Mouse (Mus musculus) spleen, adult 2 months (tissue): ENCODE results near the gene Map3k10. TPM values are rescaled to one million over a fixed set of nuclear protein-coding genes. Genes with fewer than 3 reads are reported as not detected.

Source experiments
- DNase-seq, 2 experiments: peaks; one replicate each; pipeline versions ENCODE4 v3.0.0 to v3.0.0-alpha.2; 2012 to 2021; ENCODE audit warnings: low spot score in 2 of 2, low read depth in 1 of 2
- H3K27ac ChIP-seq: fragments of 200-500 bp; 2 replicates; pipeline ENCODE4 v1.5.1; 2012; ENCODE audit warnings: low read length, inconsistent platforms; ENCODE audit not compliant: insufficient read depth
- H3K27me3 ChIP-seq: fragments of 200-500 bp; 2 replicates; pipeline ENCODE4 v1.6.1; 2012; ENCODE audit warnings: mild to moderate bottlenecking, moderate library complexity, low read length, inconsistent platforms; ENCODE audit not compliant: control insufficient read depth, insufficient read depth
- H3K36me3 ChIP-seq: fragments of 200-500 bp; 2 replicates; pipeline ENCODE4 v1.6.1; 2012; ENCODE audit warnings: mild to moderate bottlenecking, low read length, inconsistent platforms; ENCODE audit not compliant: control insufficient read depth, insufficient read depth
- H3K4me1 ChIP-seq: fragments of 200-500 bp; 2 replicates; pipeline ENCODE4 v1.6.1; 2011; ENCODE audit warnings: inconsistent platforms; ENCODE audit not compliant: control insufficient read depth, insufficient read depth, insufficient read length
- H3K4me3 ChIP-seq: fragments of 200-500 bp; 2 replicates; pipeline ENCODE4 v1.5.1; 2011; ENCODE audit warnings: mild to moderate bottlenecking, inconsistent platforms; ENCODE audit not compliant: insufficient read depth, insufficient read length; ENCODE audit errors: extremely low read depth
- CTCF ChIP-seq: fragments of 200-500 bp; IDR thresholded peaks from 2 replicates; pipeline ENCODE4 v1.5.1; 2011; ENCODE audit warnings: mild to moderate bottlenecking, inconsistent platforms; ENCODE audit not compliant: insufficient read depth, insufficient read length, insufficient replicate concordance; ENCODE audit errors: extremely low read depth
- POLR2A ChIP-seq: fragments of 200-500 bp; IDR thresholded peaks from 2 replicates; pipeline ENCODE4 v1.6.1; 2011; ENCODE audit warnings: low read depth, low read length, inconsistent platforms
- WGBS: fragments of 180-500 bp; shearing (Covaris S2); methylation state at CpG from one replicate; pipeline ENCODE4 v1.1.7; 2018; 5-methylcytosine and 5-hydroxymethylcytosine counted together
- polyA plus RNA-seq: library from polyadenylated mRNA; depleted of rRNA; stranded (reverse); fragments of >200 nt; gene quantifications from 2 replicates; pipeline ENCODE4 v1.2.3, GENCODE M21; 2012

Map3k10 gene
- polyA plus RNA-seq, 1 experiment: 16.1 TPM

DNA sequence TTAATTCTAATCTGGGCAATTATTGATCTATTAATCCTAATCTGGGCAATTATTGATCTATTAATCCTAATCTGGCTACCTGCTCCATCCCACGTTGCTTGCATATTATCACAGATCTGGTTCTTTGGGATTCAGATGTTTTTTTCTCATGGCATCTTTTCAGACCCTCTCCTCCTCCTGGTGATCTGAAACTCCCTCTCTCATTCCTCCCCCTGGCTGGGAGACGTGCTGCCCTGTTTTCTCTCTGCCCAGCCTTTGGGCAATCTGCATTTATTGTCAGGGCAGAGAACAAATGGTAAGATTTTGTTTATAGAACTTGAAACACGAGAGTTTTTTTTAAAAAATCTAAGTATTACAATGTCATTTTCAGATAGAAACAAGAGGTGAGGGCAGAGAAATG, 13.4 kb upstream of the Map3k10 start:
- DNase-seq: no peak
- 75% methylated on average over 3 of the region's 3 CpGs for WGBS
- no peaks in the 10 kb centered on the region for H3K4me1 ChIP-seq
- no peak overlapping the region for H3K27ac ChIP-seq
- H3K4me3 ChIP-seq: no peak overlapping the region
- TF ChIP-seq CTCF (no peak), POLR2A (no peak)
- H3K36me3 ChIP-seq: no peaks in the 10 kb centered on the region
- no peaks in the 10 kb centered on the region for H3K27me3 ChIP-seq

DNA sequence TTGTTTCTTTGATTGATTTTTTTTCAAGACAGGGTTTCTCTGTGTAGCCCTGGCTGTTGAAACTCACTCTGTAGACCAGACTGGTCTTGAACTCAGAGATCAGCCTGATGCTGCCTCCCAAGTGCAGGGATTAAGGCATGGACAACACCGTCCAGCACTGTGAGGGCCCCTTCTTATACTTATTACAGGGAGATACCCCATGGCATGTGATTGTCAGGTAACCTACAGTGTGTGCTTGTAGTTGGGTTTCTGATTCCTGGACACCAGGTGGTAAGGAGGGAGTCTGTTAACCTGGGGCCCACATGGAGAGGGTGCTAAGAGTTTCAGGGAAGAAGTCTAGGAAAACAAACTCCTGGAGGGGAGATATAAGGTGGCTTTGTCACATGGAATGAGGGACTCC, 12.6 kb upstream of the Map3k10 start:
- TF ChIP-seq CTCF: no peak
- TF ChIP-seq POLR2A: no peak
- H3K4me3 ChIP-seq: no peak overlapping the region
- no peaks in the 10 kb centered on the region for H3K4me1 ChIP-seq
- WGBS: 94% methylated on average over 1 of the region's 1 CpGs
- H3K36me3 ChIP-seq: no peaks in the 10 kb centered on the region
- no peak overlapping the region for H3K27ac ChIP-seq
- DNase-seq: no peak
- no peaks in the 10 kb centered on the region for H3K27me3 ChIP-seq

GRCm38 (mm10) chr7:27685681-27686080, 11.3 kb upstream of the Map3k10 start:
- no peaks in the 10 kb centered on the region for H3K27me3 ChIP-seq
- H3K36me3 ChIP-seq: no peaks in the 10 kb centered on the region
- no peak for TF ChIP-seq CTCF
- no peak for TF ChIP-seq POLR2A
- WGBS: 2% methylated on average over 6 of the region's 6 CpGs
- no peak overlapping the region for H3K27ac ChIP-seq
- H3K4me3 ChIP-seq: no peak overlapping the region
- H3K4me1 ChIP-seq: no peaks in the 10 kb centered on the region
- no peak for DNase-seq

- no peak overlapping the region for H3K27ac ChIP-seq
- no peak overlapping the region for H3K4me3 ChIP-seq
- DNase-seq: no peak
- no peaks in the 10 kb centered on the region for H3K27me3 ChIP-seq
- H3K4me1 ChIP-seq: no peaks in the 10 kb centered on the region
- WGBS: 34% methylated on average over 5 of the region's 5 CpGs
- no peak for TF ChIP-seq CTCF
- TF ChIP-seq POLR2A: no peak
- H3K36me3 ChIP-seq: no peaks in the 10 kb centered on the region
These were observed 10.8 kb upstream of the Map3k10 start for GRCm38 (mm10) chr7:27685220-27685619.

GRCm38 (mm10) chr7:27683218-27683617, 8.8 kb upstream of the Map3k10 start:
- no peak for TF ChIP-seq CTCF
- WGBS: 4% methylated on average over 2 of the region's 2 CpGs
- Histone ChIP-seq H3K4me1 (no peaks in the 10 kb centered on the region), H3K27me3 (no peaks in the 10 kb centered on the region), H3K4me3 (no peak overlapping the region), H3K27ac (no peak overlapping the region), H3K36me3 (no peaks in the 10 kb centered on the region)
- no peak for DNase-seq

GRCm38 (mm10) chr7:27675222-27675612, 819 bp upstream of the Map3k10 start:
- no peak for DNase-seq
- TF ChIP-seq POLR2A: no peak
- no peak for TF ChIP-seq CTCF
- no peaks in the 10 kb centered on the region for H3K36me3 ChIP-seq
- H3K4me1 ChIP-seq: peaks cover 8% of the 10 kb centered on the region
- WGBS: 43% methylated on average over 14 of the region's 14 CpGs
- no peak overlapping the region for H3K4me3 ChIP-seq
- H3K27ac ChIP-seq: no peak overlapping the region
- no peaks in the 10 kb centered on the region; the same call in 1 of the 2 replicates for H3K27me3 ChIP-seq

- Histone ChIP-seq H3K27me3 (no peaks in the 10 kb centered on the region; the same call in 1 of the 2 replicates), H3K36me3 (no peaks in the 10 kb centered on the region), H3K4me1 (peaks cover 8% of the 10 kb centered on the region), H3K4me3 (peak overlapping the region; percentile 64), H3K27ac (no peak overlapping the region)
- 0% methylated on average over 30 of the region's 38 CpGs for WGBS
- TF ChIP-seq POLR2A: no peak
- no peak for TF ChIP-seq CTCF
- DNase-seq: no peak
These were observed 240 bp downstream of the Map3k10 start for GRCm38 (mm10) chr7:27674195-27674521.
